Mouse (Mus musculus): ENCODE measurements around the gene Khk. TPM values are rescaled to one million over a fixed set of nuclear protein-coding genes. Genes with fewer than 3 reads are reported as not detected.

Gene Khk
- polyA plus RNA-seq, 1 experiment, result 579 TPM

DNA sequence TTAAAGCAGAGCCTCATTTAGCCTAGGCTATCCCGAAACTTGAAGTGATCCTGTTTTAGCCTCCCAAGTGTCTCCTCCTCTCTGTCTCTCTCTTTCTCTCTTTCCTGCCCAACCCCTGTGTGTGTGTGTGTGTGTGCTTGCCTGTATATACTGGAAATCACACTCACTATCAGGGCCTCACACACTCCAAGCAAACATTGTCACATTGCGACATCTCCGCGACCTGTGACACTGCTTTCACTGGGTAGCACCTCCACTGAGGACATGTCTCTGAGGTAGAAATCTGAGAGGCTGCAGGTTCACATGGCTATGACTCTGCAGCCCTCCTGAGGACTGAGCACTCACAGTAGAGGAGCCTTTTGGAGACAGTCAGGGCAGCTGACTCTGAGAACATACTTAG is 45.0 kb downstream of the Khk start:
- H3K4me3 ChIP-seq (ENCODE audit: low read depth, low read length), result no peak overlapping the region
- no peaks in the 10 kb centered on the region for H3K36me3 ChIP-seq (ENCODE audit: control insufficient read depth, insufficient read depth, low read length)
- no peak overlapping the region for H3K27ac ChIP-seq (ENCODE audit: insufficient read depth, low read depth, low read length)
- WGBS, result 83% methylated on average over 4 of the region's 4 CpGs
- peaks cover 25% of the 10 kb centered on the region for H3K4me1 ChIP-seq (ENCODE audit: control insufficient read depth, insufficient read depth, insufficient read length, low read length)
- TF ChIP-seq CTCF (IDR thresholded peaks at IDR 0.05; ENCODE audit: extremely low read depth, insufficient read length, insufficient replicate concordance, low read depth, low read length) (no peak), POLR2A (IDR thresholded peaks at IDR 0.05; ENCODE audit: low read depth, low read length) (no peak)
- no peaks in the 10 kb centered on the region for H3K27me3 ChIP-seq (ENCODE audit: control insufficient read depth, insufficient read depth, low read length)

- TF ChIP-seq CTCF (IDR thresholded peaks at IDR 0.05; ENCODE audit: extremely low read depth, insufficient read length, insufficient replicate concordance, low read depth, low read length) (no peak), POLR2A (IDR thresholded peaks at IDR 0.05; ENCODE audit: low read depth, low read length) (no peak)
- peak within 1 kb of the TSS; percentile 61 for H3K27ac ChIP-seq (ENCODE audit: insufficient read depth, low read depth, low read length)
- no peaks in the 10 kb centered on the region for H3K36me3 ChIP-seq (ENCODE audit: control insufficient read depth, insufficient read depth, low read length)
- WGBS, result 75% methylated on average over 8 of the region's 8 CpGs
- H3K4me1 ChIP-seq (ENCODE audit: control insufficient read depth, insufficient read depth, insufficient read length, low read length), result peaks cover 29% of the 10 kb centered on the region
- H3K27me3 ChIP-seq (ENCODE audit: control insufficient read depth, insufficient read depth, low read length), result no peaks in the 10 kb centered on the region
- H3K4me3 ChIP-seq (ENCODE audit: low read depth, low read length), result no peak within 1 kb of the TSS
Measured at GRCm38 (mm10) chr5:30968416-30968815, 47.2 kb downstream of the Khk start, which contains the start of gene Tcf23. Tcf23 (plus strand) TSS chr5:30968662.

GRCm38 (mm10) chr5:30969440-30969839 is 48.2 kb downstream of the Khk start:
- H3K27ac ChIP-seq (ENCODE audit: insufficient read depth, low read depth, low read length), result peak overlapping the region; percentile 61
- H3K27me3 ChIP-seq (ENCODE audit: control insufficient read depth, insufficient read depth, low read length), result no peaks in the 10 kb centered on the region
- no peak overlapping the region for H3K4me3 ChIP-seq (ENCODE audit: low read depth, low read length)
- TF ChIP-seq POLR2A (IDR thresholded peaks at IDR 0.05; ENCODE audit: low read depth, low read length) (no peak), CTCF (IDR thresholded peaks at IDR 0.05; ENCODE audit: extremely low read depth, insufficient read length, insufficient replicate concordance, low read depth, low read length) (no peak)
- peaks cover 29% of the 10 kb centered on the region for H3K4me1 ChIP-seq (ENCODE audit: control insufficient read depth, insufficient read depth, insufficient read length, low read length)
- 18% methylated on average over 2 of the region's 2 CpGs for WGBS
- no peaks in the 10 kb centered on the region for H3K36me3 ChIP-seq (ENCODE audit: control insufficient read depth, insufficient read depth, low read length)

DNA sequence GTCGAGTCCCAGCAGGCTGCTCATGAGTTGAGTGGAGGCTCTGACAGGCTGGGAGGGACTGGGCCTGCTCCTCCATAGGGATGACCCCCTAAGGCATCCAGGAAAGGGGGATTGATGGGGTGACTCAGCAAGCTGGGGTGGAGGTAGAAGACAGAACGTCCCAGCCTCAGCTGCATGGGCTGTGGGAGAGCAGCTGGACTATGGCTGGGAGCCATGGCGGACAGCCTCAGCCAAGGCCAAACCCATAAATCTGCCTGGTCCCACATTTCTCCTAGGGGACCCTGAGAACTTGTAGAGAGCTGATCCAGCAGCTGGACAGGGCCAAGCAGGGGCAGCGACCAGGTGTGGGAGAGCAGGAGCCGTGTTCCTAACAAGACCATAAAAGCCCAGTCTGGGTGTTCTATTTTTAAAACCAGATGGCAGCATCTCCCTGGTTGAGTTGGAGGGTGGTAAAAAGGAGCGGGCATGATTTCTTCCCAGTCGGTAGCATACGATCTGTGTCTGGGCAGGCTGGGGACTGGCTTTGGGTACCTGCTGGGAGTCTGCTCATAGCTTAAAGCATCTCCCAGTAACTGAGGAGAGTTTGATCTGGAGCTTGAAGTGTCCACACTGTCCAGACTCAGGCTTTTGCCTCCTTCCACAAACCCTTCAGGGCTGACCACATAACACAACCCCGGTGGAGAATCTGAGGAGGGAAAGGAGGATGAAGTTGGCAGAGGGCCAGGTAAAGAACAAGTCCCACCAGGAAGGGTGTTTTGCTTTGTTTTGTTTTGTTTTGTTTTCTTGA is 53.8 kb downstream of the Khk start:
- no peak overlapping the region for H3K4me3 ChIP-seq (ENCODE audit: low read depth, low read length)
- no peaks in the 10 kb centered on the region for H3K36me3 ChIP-seq (ENCODE audit: control insufficient read depth, insufficient read depth, low read length)
- no peak overlapping the region for H3K27ac ChIP-seq (ENCODE audit: insufficient read depth, low read depth, low read length)
- TF ChIP-seq POLR2A (IDR thresholded peaks at IDR 0.05; ENCODE audit: low read depth, low read length), result no peak
- TF ChIP-seq CTCF (IDR thresholded peaks at IDR 0.05; ENCODE audit: extremely low read depth, insufficient read length, insufficient replicate concordance, low read depth, low read length), result no peak
- H3K4me1 ChIP-seq (ENCODE audit: control insufficient read depth, insufficient read depth, insufficient read length, low read length), result peaks cover 9% of the 10 kb centered on the region
- 66% methylated on average over 9 of the region's 9 CpGs for WGBS
- H3K27me3 ChIP-seq (ENCODE audit: control insufficient read depth, insufficient read depth, low read length), result no peaks in the 10 kb centered on the region

Other genes with a start within 250 kb of the Khk start
- 0.66 and 1.6 TPM in 2 replicates for gene Dpysl5, start 209.9 kb upstream of the Khk start, polyA plus RNA-seq (2012; rRNA removed)
- gene Mapre3, start 106.8 kb upstream of the Khk start, polyA plus RNA-seq (2012; rRNA removed), result 26.2 and 28.7 TPM in 2 replicates
- 77.1 and 115 TPM in 2 replicates for gene Tmem214, start 53.4 kb upstream of the Khk start, polyA plus RNA-seq (2012; rRNA removed)
- gene Agbl5, start 32.7 kb upstream of the Khk start, polyA plus RNA-seq (2012; rRNA removed), result 4.1 and 10.2 TPM in 2 replicates
- gene Ost4, start 13.6 kb upstream of the Khk start, polyA plus RNA-seq (2012; rRNA removed), result 161 and 211 TPM in 2 replicates
- 51.8 and 81.9 TPM in 2 replicates for gene Emilin1, start 8.0 kb upstream of the Khk start, polyA plus RNA-seq (2012; rRNA removed)
- 219 and 481 TPM in 2 replicates for gene Cgref1, start 24.2 kb downstream of the Khk start, polyA plus RNA-seq (2012; rRNA removed)
- gene Preb, start 38.9 kb downstream of the Khk start, polyA plus RNA-seq (2012; rRNA removed), result 249 and 335 TPM in 2 replicates
- gene Tcf23, start 47.2 kb downstream of the Khk start, polyA plus RNA-seq (2012; rRNA removed), result 0.44 and 2.0 TPM in 2 replicates
- 29.3 and 51.4 TPM in 2 replicates for gene Atraid, start 126.9 kb downstream of the Khk start, polyA plus RNA-seq (2012; rRNA removed)
- gene Slc5a6, start 127.5 kb downstream of the Khk start, polyA plus RNA-seq (2012; rRNA removed), result 14.5 and 75.0 TPM in 2 replicates
- 15.4 and 17.5 TPM in 2 replicates for gene Cad, start 133.3 kb downstream of the Khk start, polyA plus RNA-seq (2012; rRNA removed)
- not detected in 2 replicates for gene Dnajc5g, start 184.9 kb downstream of the Khk start, polyA plus RNA-seq (2012; rRNA removed)
- 0.15 and 0.17 TPM in 2 replicates for gene Slc30a3, start 186.8 kb downstream of the Khk start, polyA plus RNA-seq (2012; rRNA removed)
- not detected in 2 replicates for gene Trim54, start 195.3 kb downstream of the Khk start, polyA plus RNA-seq (2012; rRNA removed)
- gene Ucn, start 217.4 kb downstream of the Khk start, polyA plus RNA-seq (2012; rRNA removed), result not detected in 2 replicates
- gene Mpv17, start 232.8 kb downstream of the Khk start, polyA plus RNA-seq (2012; rRNA removed), result 29.1 and 33.2 TPM in 2 replicates